Mouse (Mus musculus) bone marrow, adult 2 months (tissue): ENCODE data around the gene Kank1.

ENCODE experiments used
- CTCF ChIP-seq: fragments of 200-500 bp; IDR thresholded peaks from 2 replicates; pipeline ENCODE4 v1.5.1; 2011; ENCODE audit warnings: low read length, control low read depth; ENCODE audit not compliant: control insufficient read depth, insufficient read depth
- POLR2A ChIP-seq: fragments of 200-500 bp; IDR thresholded peaks from 2 replicates; pipeline ENCODE4 v1.6.1; 2011; ENCODE audit warnings: low read depth, mild to moderate bottlenecking, control low read depth, low read length, borderline replicate concordance; ENCODE audit not compliant: control insufficient read depth

- TF ChIP-seq CTCF = no peak
- no peak for TF ChIP-seq POLR2A
These were observed 78.7 kb downstream of the Kank1 start for GRCm38 (mm10) chr19:25315458-25315889.
